Mouse (Mus musculus): ENCODE data around the gene Klk1b4. TPM values are rescaled to one million over a fixed set of nuclear protein-coding genes. Genes with fewer than 3 reads are reported as not detected.
"Not testable (repeated sequence)": the region's sequence is repeated elsewhere in the genome, so short reads cannot be mapped to it uniquely, and the experiment has no call there.

Klk1b4 gene
- polyA plus RNA-seq (2012; rRNA removed), result 0.15 TPM in 1 of 2 replicates, not detected in the other

DNA sequence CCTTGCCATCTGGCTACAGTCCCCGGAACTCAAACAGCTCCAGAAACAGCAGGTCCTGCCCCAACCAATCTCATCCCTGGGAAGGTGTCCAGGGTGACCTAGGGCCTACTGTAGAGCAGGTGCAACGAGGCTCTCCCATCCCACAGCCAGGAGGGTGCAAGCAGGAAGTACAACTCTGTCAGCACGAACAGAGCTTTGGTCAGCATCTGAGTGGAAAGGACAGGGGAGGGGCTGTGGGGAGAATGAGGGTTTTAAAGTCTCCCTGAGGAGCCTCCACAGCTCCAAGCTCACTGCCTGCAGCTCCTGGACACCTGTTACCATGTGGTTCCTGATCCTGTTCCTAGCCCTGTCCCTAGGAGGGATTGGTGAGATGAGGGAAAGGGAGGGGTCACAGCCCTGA lies at the start of gene Klk1b4:
Klk1b4 (plus strand) TSS at position 301 of the 400 bp plus-strand sequence.
- not testable (repeated sequence) for DNase-seq; H3K4me1 ChIP-seq (ENCODE audit: control insufficient read depth, insufficient read depth, low read length)
- 34% methylated on average over 3 of the region's 3 CpGs for WGBS

DNA sequence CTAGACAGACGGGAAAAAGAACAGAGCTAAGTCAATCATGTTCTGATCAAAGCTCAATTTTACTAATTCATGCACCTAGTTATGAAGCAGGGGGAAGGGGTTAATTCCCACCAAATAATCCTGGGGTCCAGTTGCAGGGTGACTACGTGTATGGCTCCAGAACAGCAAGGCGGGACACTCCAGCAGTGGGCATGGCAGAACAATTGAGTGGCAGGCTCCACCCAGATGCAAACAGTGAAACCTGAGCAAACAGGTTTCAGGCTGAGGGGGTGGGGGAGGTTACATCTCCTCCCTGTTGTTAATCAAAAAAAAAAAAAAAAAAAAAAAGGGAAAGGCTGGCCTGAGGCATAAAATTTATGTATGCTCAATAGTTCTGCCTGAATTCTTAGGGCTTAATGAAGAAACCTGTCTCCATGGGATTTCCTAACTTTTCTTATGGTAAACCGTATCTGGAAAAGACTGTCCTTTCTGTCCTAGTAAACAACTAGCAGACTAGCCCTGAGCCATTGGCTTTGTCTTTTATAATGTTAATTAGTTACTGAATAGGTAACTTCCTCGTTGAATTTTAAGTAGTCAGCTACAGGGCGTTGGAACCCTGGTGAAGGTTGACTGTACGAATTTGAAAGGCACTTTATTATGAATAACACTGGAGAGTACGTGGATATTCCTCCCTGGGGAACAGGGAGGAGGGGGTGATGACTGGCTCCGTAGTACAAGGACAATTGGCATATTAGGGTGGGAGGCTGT lies 27.8 kb upstream of the Klk1b4 start:
- WGBS, result 66% methylated on average over 9 of the region's 9 CpGs
- DNase-seq, result no peak
- no peak overlapping the region for H3K4me3 ChIP-seq (replicated peaks; ENCODE audit: extremely low read depth, low read depth, low read length)
- TF ChIP-seq CTCF (IDR thresholded peaks at IDR 0.05; ENCODE audit: insufficient read depth, low read length), result no peak
- no peak for TF ChIP-seq POLR2A (IDR thresholded peaks at IDR 0.05; ENCODE audit: borderline replicate concordance, extremely low read depth, low read depth, low read length)
- H3K4me1 ChIP-seq (ENCODE audit: control insufficient read depth, insufficient read depth, low read length), result no peaks in the 10 kb centered on the region

More for the DNA sequence above, at the start of gene Klk1b4:
- H3K4me3 ChIP-seq (replicated peaks; ENCODE audit: extremely low read depth, low read depth, low read length), result not testable (repeated sequence)

DNA sequence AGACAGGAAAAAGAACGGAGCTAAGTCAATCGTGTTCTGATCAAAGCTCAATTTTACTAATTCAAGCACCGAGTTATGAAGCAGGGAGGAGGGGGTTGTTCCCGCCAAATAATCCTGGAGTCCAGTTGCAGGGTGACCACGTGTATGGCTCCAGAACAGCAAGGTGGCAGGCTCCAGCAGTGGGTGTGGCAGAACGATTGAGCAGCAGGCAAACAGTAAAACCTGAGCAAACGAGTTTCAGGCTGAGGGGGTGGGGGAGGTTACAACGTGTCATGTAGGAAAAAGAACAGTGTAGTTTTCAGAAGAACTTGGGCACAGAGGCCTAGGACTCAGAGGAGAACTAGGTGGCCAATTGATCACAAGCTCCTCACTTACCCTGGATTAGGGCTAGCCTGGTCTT lies 20.7 kb upstream of the Klk1b4 start:
- H3K4me3 ChIP-seq (replicated peaks; ENCODE audit: extremely low read depth, low read depth, low read length); DNase-seq; H3K4me1 ChIP-seq (ENCODE audit: control insufficient read depth, insufficient read depth, low read length): not testable (repeated sequence)
- WGBS, result 49% methylated on average over 8 of the region's 8 CpGs

DNA sequence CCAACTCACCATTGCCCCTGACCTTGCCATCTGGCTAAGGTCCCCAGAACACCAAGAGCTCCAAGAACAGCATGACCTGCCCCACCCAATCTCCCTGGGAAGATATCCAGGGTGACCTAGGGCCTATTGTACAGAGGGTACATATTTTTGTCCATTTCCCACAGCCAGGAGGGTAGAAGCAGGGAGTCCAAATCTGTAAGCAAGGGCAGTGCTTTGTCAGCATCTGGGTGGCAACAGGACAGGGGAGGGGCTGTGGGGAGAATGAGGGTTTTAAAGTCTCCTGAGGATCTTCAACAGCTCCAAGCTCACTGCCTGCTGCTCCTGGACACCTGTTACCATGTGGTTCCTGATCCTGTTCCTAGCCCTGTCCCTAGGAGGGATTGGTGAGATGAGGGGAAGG lies 19.3 kb upstream of the Klk1b4 start, which contains the start of gene Klk1b24:
Klk1b24 (plus strand) TSS at position 301 of the 400 bp plus-strand sequence.
- not testable (repeated sequence) for H3K4me3 ChIP-seq (replicated peaks; ENCODE audit: extremely low read depth, low read depth, low read length); DNase-seq; H3K4me1 ChIP-seq (ENCODE audit: control insufficient read depth, insufficient read depth, low read length)

DNA sequence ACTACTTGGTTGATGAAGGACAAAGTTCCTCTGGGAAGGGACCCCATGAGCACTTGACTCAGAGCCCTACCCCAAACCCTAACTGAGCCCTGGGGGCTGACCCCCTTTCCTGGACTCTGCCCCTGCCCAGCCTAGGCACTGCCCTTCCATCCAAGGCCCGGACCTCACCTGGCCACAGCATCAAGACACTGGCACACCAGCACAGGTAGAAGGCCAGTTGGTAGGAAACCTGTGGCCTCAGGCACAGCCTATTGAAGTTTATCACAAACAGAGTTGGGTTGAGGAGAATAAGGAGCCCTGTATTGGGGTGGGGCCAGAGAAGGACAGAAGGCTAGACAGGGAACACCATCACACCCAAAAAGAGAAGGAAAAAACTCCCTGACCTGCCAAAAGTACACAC lies 13.8 kb upstream of the Klk1b4 start:
- DNase-seq; H3K4me1 ChIP-seq (ENCODE audit: control insufficient read depth, insufficient read depth, low read length); H3K4me3 ChIP-seq (replicated peaks; ENCODE audit: extremely low read depth, low read depth, low read length): not testable (repeated sequence)
- 79% methylated on average over 1 of the region's 1 CpGs for WGBS

DNA sequence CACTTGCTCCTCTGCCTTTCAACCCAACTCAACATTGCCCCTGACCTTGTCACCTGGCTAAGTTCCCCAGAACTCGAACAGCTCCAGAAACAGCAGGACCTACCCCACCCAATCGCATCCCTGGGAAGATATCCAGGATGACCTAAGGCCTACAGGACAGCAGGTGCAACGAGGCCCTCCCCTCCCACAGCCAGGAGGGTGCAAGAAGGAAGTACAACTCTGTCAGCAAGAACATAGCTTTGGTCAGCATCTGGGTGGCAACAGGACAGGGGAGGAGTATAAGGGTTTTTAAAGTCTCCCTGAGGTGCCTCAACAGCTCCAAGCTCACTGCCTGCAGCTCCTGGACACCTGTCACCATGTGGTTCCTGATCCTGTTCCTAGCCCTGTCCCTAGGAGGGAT lies 9.3 kb upstream of the Klk1b4 start, which contains the start of gene Klk1b3:
Klk1b3 (plus strand) TSS at position 301 of the 400 bp plus-strand sequence.
- TF ChIP-seq CTCF (IDR thresholded peaks at IDR 0.05; ENCODE audit: insufficient read depth, low read length), result no peak
- TF ChIP-seq POLR2A (IDR thresholded peaks at IDR 0.05; ENCODE audit: borderline replicate concordance, extremely low read depth, low read depth, low read length), result no peak
- H3K4me3 ChIP-seq (replicated peaks; ENCODE audit: extremely low read depth, low read depth, low read length), result no peak within 1 kb of the TSS
- H3K4me1 ChIP-seq (ENCODE audit: control insufficient read depth, insufficient read depth, low read length), result no peaks in the 10 kb centered on the region
- DNase-seq, result no peak
- WGBS, result 46% methylated on average over 3 of the region's 3 CpGs

DNA sequence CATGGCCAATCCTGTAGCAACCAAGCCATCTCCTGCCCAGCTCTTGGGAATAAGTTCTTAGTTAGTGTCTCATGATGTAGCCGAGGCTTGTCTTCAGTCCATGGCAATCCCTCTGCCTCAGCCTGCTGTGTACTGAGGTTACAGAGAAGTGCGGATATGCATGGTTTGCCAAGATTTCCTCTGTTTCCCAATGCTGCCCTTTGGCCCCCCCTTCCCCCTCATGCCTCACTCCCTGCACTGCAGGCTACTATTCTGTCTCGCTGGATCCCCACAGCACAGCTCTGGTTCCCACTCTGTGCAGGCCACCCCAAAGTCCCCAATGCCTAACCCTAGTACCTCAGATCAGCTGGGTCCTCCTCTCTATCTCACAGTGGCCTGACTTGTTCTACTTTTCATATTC lies 1.1 kb downstream of the Klk1b4 start:
- DNase-seq, result no peak
- 71% methylated on average over 3 of the region's 3 CpGs for WGBS
- no peak for TF ChIP-seq CTCF (IDR thresholded peaks at IDR 0.05; ENCODE audit: insufficient read depth, low read length)
- no peak for TF ChIP-seq POLR2A (IDR thresholded peaks at IDR 0.05; ENCODE audit: borderline replicate concordance, extremely low read depth, low read depth, low read length)
- Histone ChIP-seq H3K4me3 (replicated peaks; ENCODE audit: extremely low read depth, low read depth, low read length) (no peak overlapping the region), H3K4me1 (ENCODE audit: control insufficient read depth, insufficient read depth, low read length) (no peaks in the 10 kb centered on the region)

DNA sequence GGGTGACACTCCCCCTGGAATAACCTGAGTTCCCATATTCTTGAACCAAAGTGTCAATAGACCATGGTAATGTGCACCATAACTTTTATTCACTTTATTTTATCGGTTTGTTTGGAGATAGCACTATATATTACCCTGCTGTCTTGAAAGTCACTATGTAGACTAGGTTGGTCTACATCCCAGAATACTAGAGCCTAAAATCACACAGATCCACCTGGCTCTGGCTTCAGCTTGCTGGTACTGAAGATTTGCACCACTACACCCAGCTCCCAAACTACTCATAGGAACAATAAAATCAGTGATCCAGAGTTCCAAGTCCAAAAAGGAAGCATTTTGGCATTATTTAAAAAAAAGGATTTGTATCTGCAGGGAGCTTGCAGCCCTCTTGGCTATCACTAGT lies 8.4 kb downstream of the Klk1b4 start, which contains the start of gene Klk1b5:
Klk1b5 (plus strand) TSS at position 301 of the 400 bp plus-strand sequence.
- Histone ChIP-seq H3K4me1 (ENCODE audit: control insufficient read depth, insufficient read depth, low read length) (no peaks in the 10 kb centered on the region), H3K4me3 (replicated peaks; ENCODE audit: extremely low read depth, low read depth, low read length) (no peak within 1 kb of the TSS)
- 76% methylated on average over 1 of the region's 1 CpGs for WGBS
- no peak for TF ChIP-seq POLR2A (IDR thresholded peaks at IDR 0.05; ENCODE audit: borderline replicate concordance, extremely low read depth, low read depth, low read length)
- TF ChIP-seq CTCF (IDR thresholded peaks at IDR 0.05; ENCODE audit: insufficient read depth, low read length), result no peak
- DNase-seq, result no peak

DNA sequence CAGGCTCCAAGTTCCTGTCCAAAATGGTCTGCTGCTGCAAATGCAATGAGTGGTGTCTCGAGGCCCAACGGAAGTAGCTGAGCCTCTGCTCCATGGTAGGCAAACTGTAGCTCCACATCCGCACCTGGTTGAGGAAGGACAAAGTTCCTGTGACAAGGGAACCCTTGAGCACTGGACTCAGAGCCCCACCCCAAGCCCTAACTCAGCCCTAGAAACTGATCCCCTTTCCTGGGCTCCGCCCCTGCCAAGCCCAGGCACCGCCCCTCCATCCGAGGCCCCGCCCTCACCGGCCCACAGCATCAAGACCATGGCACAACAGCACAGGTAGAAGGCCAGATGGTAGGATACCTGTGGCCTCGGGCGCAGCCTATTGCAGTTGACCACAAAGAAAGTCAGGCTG lies 14.4 kb downstream of the Klk1b4 start:
- not testable (repeated sequence) for H3K4me1 ChIP-seq (ENCODE audit: control insufficient read depth, insufficient read depth, low read length); H3K4me3 ChIP-seq (replicated peaks; ENCODE audit: extremely low read depth, low read depth, low read length); DNase-seq
- WGBS, result 71% methylated on average over 9 of the region's 10 CpGs

DNA sequence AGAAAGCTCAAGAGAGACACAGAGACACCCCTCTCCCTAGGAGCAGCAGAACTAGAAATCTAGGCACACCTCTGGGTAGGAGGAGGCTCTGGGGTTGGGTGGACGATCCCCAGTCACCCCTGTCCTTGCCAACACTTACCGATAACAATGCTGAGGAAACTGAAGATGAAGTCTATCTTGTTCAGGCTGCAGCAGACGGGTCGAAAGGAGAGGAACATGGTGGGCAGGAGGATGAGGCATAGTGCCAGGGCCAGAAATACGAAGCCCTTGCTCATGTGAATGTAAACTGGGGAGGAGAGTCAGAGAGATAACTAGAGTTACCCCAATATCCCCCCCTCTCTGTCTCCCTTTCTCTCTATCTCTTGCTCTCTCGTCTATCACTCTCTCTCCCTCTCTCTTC lies 15.1 kb downstream of the Klk1b4 start:
- H3K4me1 ChIP-seq (ENCODE audit: control insufficient read depth, insufficient read depth, low read length); H3K4me3 ChIP-seq (replicated peaks; ENCODE audit: extremely low read depth, low read depth, low read length); DNase-seq: not testable (repeated sequence)
- WGBS, result 66% methylated on average over 6 of the region's 6 CpGs

DNA sequence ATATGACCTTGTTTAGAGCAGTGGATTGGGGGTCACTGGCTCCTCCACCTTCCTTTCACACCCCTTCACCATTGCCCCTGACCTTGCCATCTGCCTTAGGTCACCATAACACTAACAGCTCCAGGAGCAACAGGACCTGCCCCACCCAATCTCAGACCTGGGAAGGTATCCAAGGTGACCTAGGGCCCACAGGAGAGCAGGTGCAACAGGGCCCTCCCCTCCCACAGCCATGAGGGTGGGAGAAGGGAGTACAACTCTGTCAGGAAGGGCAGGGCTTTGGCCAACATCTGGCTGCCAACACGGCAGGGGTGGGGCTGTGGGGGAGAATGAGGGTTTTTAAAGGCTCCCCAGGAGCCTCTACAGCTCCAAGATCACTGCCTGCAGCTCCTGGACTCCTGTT lies 17.8 kb downstream of the Klk1b4 start, which contains the start of gene Klk1:
Klk1 (plus strand) TSS at position 285 of the 400 bp plus-strand sequence.
- no peak for DNase-seq

More for the DNA sequence above, 17.8 kb downstream of the Klk1b4 start, which contains the start of gene Klk1:
- no peaks in the 10 kb centered on the region for H3K4me1 ChIP-seq (ENCODE audit: control insufficient read depth, insufficient read depth, low read length)
- H3K4me3 ChIP-seq (replicated peaks; ENCODE audit: extremely low read depth, low read depth, low read length), result no peak within 1 kb of the TSS
- TF ChIP-seq CTCF (IDR thresholded peaks at IDR 0.05; ENCODE audit: insufficient read depth, low read length) (no peak), POLR2A (IDR thresholded peaks at IDR 0.05; ENCODE audit: borderline replicate concordance, extremely low read depth, low read depth, low read length) (no peak)
- 35% methylated on average over 1 of the region's 1 CpGs for WGBS
